ENCODE assay signal across 8 mouse cellular contexts in the genomic region with DNA sequence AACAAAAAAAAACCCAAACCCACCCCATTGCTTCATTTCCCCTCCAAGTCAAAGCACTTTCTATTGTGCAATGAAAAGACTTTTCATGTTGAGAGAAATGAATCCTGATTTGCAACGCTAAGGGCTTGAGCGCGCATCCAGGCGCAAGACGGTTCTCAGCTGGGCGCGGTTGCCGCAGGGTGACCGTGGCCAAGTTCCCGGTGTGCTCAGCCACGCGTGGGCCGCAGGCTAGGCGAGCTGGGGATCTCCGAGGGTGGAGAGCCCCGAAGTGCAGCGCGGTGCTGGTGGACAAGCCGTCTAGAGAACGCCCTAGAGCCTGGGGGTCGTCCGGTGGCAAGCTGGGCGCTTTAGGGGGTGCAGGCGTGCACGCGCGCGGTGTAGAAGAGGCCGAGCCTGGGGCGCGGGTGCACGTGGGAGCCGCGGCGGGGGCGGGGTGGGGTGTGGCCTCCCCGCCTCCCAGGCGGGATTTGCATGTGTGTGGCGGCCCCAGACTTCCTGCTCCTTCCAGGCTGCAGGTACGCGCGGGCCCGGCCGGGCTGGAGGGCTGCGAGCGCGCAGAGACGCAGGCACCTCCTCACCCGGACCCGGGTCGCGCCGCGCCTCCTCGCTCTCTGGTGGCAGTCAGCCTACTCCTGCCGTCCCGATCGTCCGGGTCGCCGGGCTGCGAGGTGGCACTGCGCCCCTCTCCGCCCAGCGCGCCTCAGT. TPM values are rescaled to one million over a fixed set of nuclear protein-coding genes. Genes with fewer than 3 reads are reported as not detected.
DNase-seq lines count a peak whose midpoint lies in the region; ATAC-seq and TF ChIP-seq lines count a peak whose summit lies in the region.

Itpr3 (plus strand) TSS at position 493 of the 705 bp plus-strand sequence.

- TF ChIP-seq POLR2A in brain, embryonic 14.5 days (IDR thresholded peaks at IDR 0.05; ENCODE audit: borderline replicate concordance, extremely low read depth, insufficient read depth, insufficient read length, poor library complexity, severe bottlenecking), result no peak

- H3K27ac ChIP-seq in ES-E14 (ENCODE audit: insufficient read depth, low read depth, low read length, poor library complexity, severe bottlenecking), result peak within 1 kb of the TSS; percentile 93
- H3K27ac ChIP-seq in forebrain, embryonic 16.5 days (ENCODE audit: low read length), result no peak within 1 kb of the TSS
- peak within 1 kb of the TSS; percentile 17; the same call in 1 of the 2 replicates for H3K27ac ChIP-seq in hindbrain, embryonic 12.5 days

- H3K4me2 ChIP-seq in forebrain, embryonic 16.5 days (ENCODE audit: low read length), result peak within 1 kb of the TSS; percentile 68
- H3K4me2 ChIP-seq in hindbrain, embryonic 12.5 days (replicated peaks), result peak within 1 kb of the TSS; percentile 62

- H3K9me3 ChIP-seq in ES-E14 (ENCODE audit: control insufficient read depth, insufficient read depth, low read depth, low read length), result no peaks in the 10 kb centered on the region
- H3K9me3 ChIP-seq in forebrain, embryonic 16.5 days (ENCODE audit: control insufficient read depth, low read length), result no peaks in the 10 kb centered on the region
- no peaks in the 10 kb centered on the region for H3K9me3 ChIP-seq in hindbrain, embryonic 12.5 days (replicated peaks)

- 0% methylated on average over 52 of the region's 66 CpGs for WGBS in forebrain, embryonic 16.5 days
- WGBS in hindbrain, embryonic 12.5 days, result under 1% methylated on average over 62 of the region's 66 CpGs

- in situ Hi-C loops in ES-E14 (cut with MboI; ENCODE audit: low sequenced_read_pairs in 2 of 2, unreplicated experiment in 2 of 2), result no loop called here

- no peak for ATAC-seq in forebrain, embryonic 16.5 days
- ATAC-seq in hindbrain, embryonic 12.5 days (ENCODE audit: low FRiP score), result no peak
- peak; percentile 41; the same call in 1 of the 2 replicates for ATAC-seq in monocyte, adult 5-6 weeks (replicated peaks; ENCODE audit: insufficient number of reproducible peaks, low FRiP score, low TSS enrichment, poor library complexity, severe bottlenecking)

- no peak for TF ChIP-seq CTCF in brain, embryonic 14.5 days (IDR thresholded peaks at IDR 0.05; ENCODE audit: borderline replicate concordance, extremely low read depth, insufficient read depth, insufficient read length)

- peak within 1 kb of the TSS; percentile 68 to 85 for H3K4me3 ChIP-seq in ES-E14 (ENCODE audit: insufficient read depth in 1 of 2, low read depth in 1 of 2, low read length in 2 of 2, poor library complexity in 1 of 2, severe bottlenecking in 1 of 2)
- peak within 1 kb of the TSS; percentile 46 for H3K4me3 ChIP-seq in forebrain, embryonic 16.5 days (replicated peaks; ENCODE audit: low read length)
- peak within 1 kb of the TSS; percentile 48 for H3K4me3 ChIP-seq in hindbrain, embryonic 12.5 days

- peak within 1 kb of the TSS; percentile 80 for H3K9ac ChIP-seq in ES-E14 (ENCODE audit: insufficient read depth, low read depth, low read length, poor library complexity, severe bottlenecking)
- H3K9ac ChIP-seq in forebrain, embryonic 16.5 days (replicated peaks; ENCODE audit: low read depth, low read length), result peak within 1 kb of the TSS; percentile 50
- H3K9ac ChIP-seq in hindbrain, embryonic 12.5 days, result peak within 1 kb of the TSS; percentile 59

- H3K36me3 ChIP-seq in ES-E14 (ENCODE audit: control insufficient read depth, insufficient read depth, low read length, poor library complexity, severe bottlenecking), result no peaks in the 10 kb centered on the region; the same call in 1 of the 2 replicates
- no peaks in the 10 kb centered on the region for H3K36me3 ChIP-seq in forebrain, embryonic 16.5 days (ENCODE audit: control insufficient read depth, insufficient read depth)
- H3K36me3 ChIP-seq in hindbrain, embryonic 12.5 days, result no peaks in the 10 kb centered on the region

- no peak for DNase-seq in ES-E14 (ENCODE audit: low read depth, low spot score)
- DNase-seq in brain, embryonic 14.5 days (ENCODE audit: low read depth), result peak; percentile 36
- peak; percentile 69 for DNase-seq in liver
- peak; percentile 85 for DNase-seq in testis, postnatal 10 days (ENCODE audit: low spot score)
- no peak for DNase-seq in right cerebral cortex, postnatal 4 days

- H3K27me3 ChIP-seq in forebrain, embryonic 16.5 days (replicated peaks; ENCODE audit: control insufficient read depth, insufficient read depth, low read length), result peaks cover 43% of the 10 kb centered on the region
- H3K27me3 ChIP-seq in hindbrain, embryonic 12.5 days, result peaks cover 54% of the 10 kb centered on the region

- peaks cover 2 to 36% of the 10 kb centered on the region in 2 experiments; a peak in 3 of 4 replicates for H3K4me1 ChIP-seq in ES-E14 (ENCODE audit: control insufficient read depth in 2 of 2, insufficient read depth in 2 of 2, low read length in 2 of 2, poor library complexity in 1 of 2)
- peaks cover 13% of the 10 kb centered on the region for H3K4me1 ChIP-seq in forebrain, embryonic 16.5 days (replicated peaks; ENCODE audit: control insufficient read depth, insufficient read depth, low read length)
- H3K4me1 ChIP-seq in hindbrain, embryonic 12.5 days, result peaks cover 17% of the 10 kb centered on the region

TF ChIP-seq in ES-E14, 5 proteins besides CTCF, POLR2A, EP300 and RAD21:
- 0 out of 2 replicates have a peak, but pooled peaks have one; percentile 27 for TF ChIP-seq HCFC1 (IDR thresholded peaks at IDR 0.05; ENCODE audit: borderline replicate concordance, insufficient read depth, low read length)
- no peak for TF ChIP-seq MAFK (IDR thresholded peaks at IDR 0.05; ENCODE audit: insufficient read depth, low read depth, low read length)

RNA-seq across cellular contexts. Expression of gene Itpr3, which starts in this region (rescaled TPM):
- total RNA-seq in ES-E14 (2012; rRNA removed), result 44.1 and 74.5 TPM in 2 replicates
- 1.4 and 3.4 TPM in 2 replicates for polyA plus RNA-seq in brain, embryonic 14.5 days (2012; rRNA removed)
- polyA plus RNA-seq in forebrain, embryonic 16.5 days (2015; fragmentation: Nextera tagmentation; extraction: Ambion mirVana), result 0.63 and 0.73 TPM in 2 replicates
- 2.5 and 2.8 TPM in 2 replicates for polyA plus RNA-seq in hindbrain, embryonic 12.5 days (2016; fragmentation: Nextera tagmentation; extraction: Ambion mirVana)
- 25.3 to 46.9 TPM (median 28.9 TPM) in 3 replicates for total RNA-seq in monocyte, adult 5-6 weeks (2017)

Comparison
In these comparisons a context has a peak if more than half of its experiments do, and no peak if none do; other contexts are left out.
1. DNase-seq: peak in brain, embryonic 14.5 days (single experiment), liver (single experiment) and testis, postnatal 10 days (single experiment); none in ES-E14 (single experiment) and right cerebral cortex, postnatal 4 days (single experiment).
2. Peak in every context shown above with its lines, with median percentiles within 50 percentile points of each other: H3K4me3 ChIP-seq and H3K9ac ChIP-seq.